Mouse (Mus musculus) Patski (cell line): ENCODE results near the gene 1810010D01Rik. TPM values are rescaled to one million over a fixed set of nuclear protein-coding genes. Genes with fewer than 3 reads are reported as not detected.

ENCODE experiments used
- ATAC-seq: fragments of 100-300 bp; one replicate; pipeline ENCODE4 v1.8.0; 2021
- CTCF ChIA-PET: fragments of 350-600 bp; sonication (Branson Sonifier 250); formaldehyde crosslinking; loops from one replicate; lab custom pipeline; 2022; ENCODE audit warnings: inconsistent platforms; lab: Charles Lee
- POLR2A ChIA-PET: fragments of 350-600 bp; sonication (Branson Sonifier 250); formaldehyde crosslinking; loops from one replicate; lab custom pipeline; 2022; ENCODE audit warnings: antibody characterized with exemption, inconsistent platforms; lab: Charles Lee
- DNase-seq: peaks from one replicate; pipeline ENCODE4 v3.0.0-alpha.2; 2011; ENCODE audit warnings: low read depth, low spot score
- H3K27me3 ChIP-seq: fragments of 371-371 bp; one replicate; pipeline ENCODE4 v1.5.1; 2021
- CTCF ChIP-seq: fragments of 100-300 bp; IDR thresholded peaks from one replicate; pipeline ENCODE4 v1.5.1; 2021
- in situ Hi-C: fragments of 300-500 bp; cut with MboI; formaldehyde crosslinking; loops from 3 replicates; pipeline ENCODE4 v1.11.1; 2018; ENCODE audit warnings: low pct_unique_long_range_greater_than_20kb, mixed read lengths
- polyA plus RNA-seq: library from polyadenylated mRNA; unstranded; gene quantifications from one replicate; pipeline ENCODE4 v1.2.3, GENCODE M21; 2021

The 1810010D01Rik gene
- polyA plus RNA-seq, 1 experiment from 2014 or later = not detected

GRCm38 (mm10) chr7:145179691-145180091 lies 28.2 kb downstream of the 1810010D01Rik start:
- no peaks in the 10 kb centered on the region for H3K27me3 ChIP-seq
- in situ Hi-C loops = no loop called here
- DNase-seq (no peak), ATAC-seq (no peak)
- ChIA-PET CTCF (interaction anchor here (1.3 kb wide), 1 partner anchor 14 kb away, joined by 3 read pairs; no protein-coding TSS in a partner anchor), POLR2A (no interaction called here)
- TF ChIP-seq CTCF = no peak

GRCm38 (mm10) chr7:145176750-145177589 lies 30.9 kb downstream of the 1810010D01Rik start:
- CTCF ChIA-PET = interaction anchor here (0.9 to 1.0 kb wide), 2 partner anchors 36 to 40 kb away, joined by 3 to 4 read pairs; no protein-coding TSS in a partner anchor
- TF ChIP-seq CTCF = no peak
- no peak for ATAC-seq
- no peak for DNase-seq
- in situ Hi-C loops = no loop called here
- POLR2A ChIA-PET = no interaction called here
- H3K27me3 ChIP-seq = no peaks in the 10 kb centered on the region

- ChIA-PET POLR2A (no interaction called here), CTCF (no interaction called here)
- ATAC-seq (no peak), DNase-seq (no peak)
- TF ChIP-seq CTCF = no peak
- in situ Hi-C loops = no loop called here
- no peaks in the 10 kb centered on the region for H3K27me3 ChIP-seq
These were observed 34.4 kb downstream of the 1810010D01Rik start for GRCm38 (mm10) chr7:145173563-145173962.

- H3K27me3 ChIP-seq = no peaks in the 10 kb centered on the region
- CTCF ChIA-PET = no interaction called here
- no peak for DNase-seq
- in situ Hi-C loops = no loop called here
- ATAC-seq = no peak
- POLR2A ChIA-PET = interaction anchor here (0.9 kb wide), 1 partner anchor 8 kb away, joined by 8 read pairs; no protein-coding TSS in a partner anchor
- TF ChIP-seq CTCF = no peak
These were observed 34.8 kb downstream of the 1810010D01Rik start for GRCm38 (mm10) chr7:145173116-145173515.

GRCm38 (mm10) chr7:145169703-145170102 lies 38.2 kb downstream of the 1810010D01Rik start:
- no peaks in the 10 kb centered on the region for H3K27me3 ChIP-seq
- no peak for DNase-seq
- CTCF ChIA-PET = no interaction called here
- POLR2A ChIA-PET = no interaction called here
- no peak for ATAC-seq
- in situ Hi-C loops = no loop called here
- no peak for TF ChIP-seq CTCF

GRCm38 (mm10) chr7:145159283-145160240 lies 48.4 kb downstream of the 1810010D01Rik start:
- no peak for TF ChIP-seq CTCF
- no peaks in the 10 kb centered on the region for H3K27me3 ChIP-seq
- POLR2A ChIA-PET = no interaction called here
- no peak for ATAC-seq
- CTCF ChIA-PET = no interaction called here
- no peak for DNase-seq
- in situ Hi-C loops = no loop called here

Other genes with a start within 250 kb of the 1810010D01Rik start
- 18.6 TPM for gene Tpcn2, start 75.9 kb upstream of the 1810010D01Rik start, polyA plus RNA-seq
- gene Mrgprf, start 92.7 kb upstream of the 1810010D01Rik start, polyA plus RNA-seq = 0.09 TPM
- not detected for gene Mrgprd, start 106.7 kb upstream of the 1810010D01Rik start, polyA plus RNA-seq